Mouse (Mus musculus) adipocyte (in vitro differentiated cells): ENCODE results near the gene Pygo2.
A peak's percentile ranks its signal among the peaks of the same experiment; 100 is the strongest.

Experiments used
- DNase-seq: peaks from one replicate; pipeline ENCODE4 v3.0.0-alpha.2; 2016; ENCODE audit warnings: low spot score

The Pygo2 gene

DNA sequence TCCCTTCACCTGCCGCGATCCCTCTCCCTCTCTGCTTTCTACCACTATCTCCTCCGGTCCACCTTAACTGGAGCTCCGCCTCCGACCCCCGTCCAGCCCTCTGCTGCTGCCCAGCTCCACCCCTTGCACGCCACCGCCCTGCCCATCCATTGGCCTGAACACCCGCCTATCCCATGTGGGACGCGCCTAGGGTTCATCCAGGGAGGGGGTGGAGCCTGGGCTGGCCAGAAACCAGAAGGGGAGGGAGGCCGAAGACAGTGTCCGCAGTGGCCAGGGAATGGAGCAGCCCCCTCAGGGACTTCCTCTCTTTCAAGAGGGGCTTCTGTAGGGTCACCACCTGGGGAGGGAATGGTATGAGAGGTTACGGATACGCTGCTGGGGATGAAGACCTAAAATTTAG, 36.4 kb upstream of the Pygo2 start:
- peak; percentile 99 for DNase-seq

DNA sequence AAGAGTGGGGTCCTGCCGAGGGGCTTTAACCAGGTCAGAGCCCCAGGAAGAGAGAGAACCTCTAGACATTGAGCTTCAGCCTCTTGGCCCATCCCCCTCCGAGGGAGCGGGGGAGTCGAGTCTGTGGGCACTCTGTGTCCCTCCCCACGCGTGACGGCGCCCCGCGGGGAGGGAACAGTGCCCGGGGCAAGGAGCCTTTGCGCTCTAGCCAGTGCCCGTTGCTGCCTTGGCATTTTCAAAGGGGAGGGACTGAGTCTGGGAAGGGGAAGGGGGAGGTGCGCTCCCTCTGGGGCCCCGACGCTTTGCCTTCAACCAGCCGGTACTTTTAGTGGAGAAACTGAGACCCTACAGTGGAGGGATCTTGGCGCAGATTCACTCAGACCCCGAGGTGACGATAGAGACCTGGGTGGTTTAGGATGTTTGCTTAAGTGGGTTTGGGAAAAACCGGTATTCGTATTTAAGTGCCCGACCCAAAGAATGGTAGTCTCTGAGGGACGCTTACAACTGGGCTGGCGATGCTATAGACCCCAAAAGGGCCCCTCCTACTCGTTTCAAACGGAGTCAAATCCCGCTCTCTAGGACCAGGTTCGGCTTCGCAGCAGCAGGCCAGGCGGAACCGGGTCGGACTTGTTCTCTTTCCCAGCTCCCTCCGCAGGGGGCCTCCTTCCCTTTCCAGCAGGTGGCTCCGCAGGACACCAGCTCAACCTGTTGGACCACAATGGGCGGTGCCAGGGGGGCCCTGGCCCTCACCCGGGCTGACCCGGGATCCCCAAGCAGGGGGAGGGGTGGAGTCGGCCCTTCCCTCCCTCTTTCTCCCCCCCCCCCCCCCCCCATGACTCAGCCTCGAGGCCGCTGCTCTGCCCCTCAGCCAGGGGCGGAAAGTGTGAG, 35.8 kb upstream of the Pygo2 start, which contains the start of gene Zbtb7b:
Zbtb7b (minus strand) TSS at position 771 of the 888 bp plus-strand sequence.
- peak; percentile 96 for DNase-seq

GRCm38 (mm10) chr3:89394894-89395256, 35.1 kb upstream of the Pygo2 start:
- DNase-seq = peak; percentile 95

DNA sequence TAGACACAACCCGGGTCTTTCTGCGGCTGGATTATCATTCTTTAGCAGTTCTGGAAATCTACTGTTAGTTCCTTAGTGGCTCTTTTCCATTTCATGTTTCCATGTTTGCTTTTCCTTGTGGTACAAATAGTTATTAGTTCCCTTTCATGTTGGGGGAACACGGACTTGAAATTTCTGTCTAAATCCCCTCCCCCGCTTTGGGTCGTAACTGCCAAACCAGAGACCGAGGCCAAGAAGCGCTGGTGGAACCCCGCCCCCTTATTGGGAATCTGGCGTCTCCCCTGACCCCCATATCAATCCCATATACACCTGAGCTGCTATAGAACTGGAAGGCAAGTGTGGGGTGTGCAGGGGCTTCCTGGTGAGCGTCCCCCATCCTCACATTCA, 34.6 kb upstream of the Pygo2 start:
- peak; percentile 61 for DNase-seq

- peak; percentile 85 for DNase-seq
These were observed 34.0 kb upstream of the Pygo2 start for GRCm38 (mm10) chr3:89395806-89396653.

GRCm38 (mm10) chr3:89396654-89397005, 33.4 kb upstream of the Pygo2 start:
- DNase-seq = no peak

DNA sequence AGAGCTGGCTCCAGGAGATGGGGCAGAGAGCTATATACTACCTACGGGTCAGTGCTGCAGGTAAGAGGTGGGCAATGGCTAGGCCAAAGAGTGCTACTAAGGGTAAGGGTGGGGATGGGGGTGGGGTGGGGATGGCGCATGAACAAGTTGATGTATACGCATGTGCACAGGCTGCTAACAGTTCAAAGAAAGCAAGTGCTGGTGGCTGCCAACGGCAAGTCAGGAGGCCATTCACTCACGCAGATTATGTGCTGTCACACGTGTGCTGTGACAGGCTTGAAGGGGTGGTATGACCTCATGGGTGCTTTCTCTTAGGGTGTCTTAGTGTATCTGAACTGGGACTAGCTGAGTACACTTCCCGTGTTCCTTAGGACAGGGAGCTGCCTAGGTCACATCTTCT, 28.7 kb upstream of the Pygo2 start:
- DNase-seq = no peak

DNA sequence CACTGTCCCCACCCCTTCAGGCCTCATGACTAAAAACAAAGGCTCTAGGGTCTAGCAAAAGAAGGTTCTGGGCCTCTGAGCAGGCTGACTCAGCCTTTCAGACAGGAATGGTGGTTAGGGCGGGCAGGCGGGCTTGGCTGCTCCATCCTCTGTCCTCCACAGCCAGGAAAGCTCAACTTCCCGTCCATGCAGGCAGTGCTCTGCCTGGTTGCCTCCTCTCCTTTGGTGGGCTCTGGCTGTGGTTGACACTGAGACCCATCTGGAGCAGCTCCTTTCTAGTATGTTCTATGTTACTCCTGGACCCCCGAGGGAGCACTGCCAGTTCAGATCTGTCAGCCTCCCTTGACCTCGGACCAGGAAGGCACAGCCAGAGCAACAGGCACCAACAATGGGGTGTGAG, 27.3 kb upstream of the Pygo2 start, which contains the start of gene Lenep:
Lenep (minus strand) TSS at position 101 of the 400 bp plus-strand sequence.
- DNase-seq = no peak

GRCm38 (mm10) chr3:89406887-89407286, 23.1 kb upstream of the Pygo2 start:
- DNase-seq = no peak

GRCm38 (mm10) chr3:89408448-89408847, 21.6 kb upstream of the Pygo2 start:
- DNase-seq = no peak

GRCm38 (mm10) chr3:89409701-89410100, 20.3 kb upstream of the Pygo2 start:
- DNase-seq = peak; percentile 79

- DNase-seq = no peak
These were observed 19.1 kb upstream of the Pygo2 start for GRCm38 (mm10) chr3:89410864-89411263.

DNA sequence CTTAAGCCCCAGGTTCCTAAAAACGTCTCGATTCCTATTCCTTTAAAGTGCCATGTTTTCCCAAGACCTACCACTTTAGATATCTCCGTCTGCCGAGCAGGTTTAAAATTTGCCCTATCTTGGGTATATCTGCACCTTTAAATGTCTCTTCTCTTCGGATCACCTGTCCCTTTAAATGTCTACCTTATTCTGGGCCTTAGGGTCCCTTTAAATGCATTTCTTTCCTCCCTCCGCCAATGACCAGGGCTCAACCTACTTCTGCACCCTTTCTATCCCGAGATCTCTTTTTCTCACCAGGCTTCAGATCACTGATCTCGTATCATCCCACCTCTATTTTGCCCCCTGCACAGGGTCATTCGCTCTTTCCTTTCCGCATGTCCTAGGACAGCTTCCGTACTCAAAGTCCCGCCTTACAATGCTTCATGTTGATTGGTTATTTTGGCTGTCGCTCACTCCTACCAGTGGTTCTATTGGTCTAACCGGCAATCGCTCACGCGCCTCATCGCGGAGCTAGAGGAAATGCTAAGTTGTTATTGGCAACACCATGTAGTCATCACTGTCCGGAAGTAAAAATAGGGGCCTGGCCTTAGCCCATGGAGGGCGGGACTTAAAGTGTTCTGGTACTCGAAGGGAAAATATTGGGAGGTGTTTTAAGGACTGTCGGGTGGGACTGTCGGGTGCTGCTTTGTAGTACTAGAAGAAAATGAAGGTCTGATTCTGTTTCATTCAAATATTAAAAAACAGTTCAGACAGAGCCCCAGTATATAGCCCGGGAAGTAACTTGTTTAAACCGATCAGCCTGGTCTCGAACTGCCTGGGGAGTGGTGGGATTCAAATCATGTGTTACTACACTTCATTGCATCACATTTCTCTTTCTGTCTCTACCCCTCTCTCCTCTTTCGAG, 18.3 kb upstream of the Pygo2 start, which contains the start of gene Flad1:
Flad1 (minus strand) TSS at position 381 of the 904 bp plus-strand sequence.
- peak; percentile 100 for DNase-seq

DNA sequence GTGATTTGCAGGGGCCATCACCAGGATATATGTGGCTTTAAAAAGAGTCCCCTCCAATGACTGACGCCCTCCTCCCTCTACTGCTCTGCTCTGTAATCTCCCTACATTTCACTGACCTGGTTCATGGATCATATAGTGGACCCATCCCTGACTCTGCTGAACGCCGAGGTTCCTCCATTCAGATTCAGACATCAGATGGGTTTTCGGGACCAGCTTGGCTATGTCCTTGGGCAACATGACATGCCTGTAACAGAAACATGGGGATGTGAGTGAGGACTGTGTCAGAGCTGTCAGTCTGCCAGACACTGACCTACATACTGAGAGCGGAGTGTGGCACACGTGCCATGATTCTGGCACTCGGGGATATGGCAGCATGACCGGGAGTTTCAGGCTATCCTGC, 13.9 kb upstream of the Pygo2 start:
- DNase-seq = no peak

DNA sequence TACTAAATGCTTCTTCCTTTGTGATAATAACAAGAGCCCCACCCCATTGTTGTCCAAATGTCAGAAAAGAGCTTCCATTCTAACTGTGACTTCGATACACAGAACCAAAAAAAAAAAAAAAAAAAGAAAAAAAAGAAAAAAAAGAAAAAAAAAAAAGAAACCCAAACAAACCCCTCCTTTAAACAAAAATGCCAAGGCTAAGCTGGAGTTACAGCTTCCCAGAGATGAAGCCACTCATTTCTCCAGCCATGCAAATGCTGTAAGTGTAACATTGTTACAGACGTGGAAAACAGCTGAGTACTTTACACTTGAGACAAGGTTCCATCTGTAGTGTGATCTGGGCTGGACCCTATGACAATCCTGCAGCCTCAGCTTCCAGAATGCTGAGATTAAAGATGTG, 12.9 kb upstream of the Pygo2 start:
- no peak for DNase-seq

DNA sequence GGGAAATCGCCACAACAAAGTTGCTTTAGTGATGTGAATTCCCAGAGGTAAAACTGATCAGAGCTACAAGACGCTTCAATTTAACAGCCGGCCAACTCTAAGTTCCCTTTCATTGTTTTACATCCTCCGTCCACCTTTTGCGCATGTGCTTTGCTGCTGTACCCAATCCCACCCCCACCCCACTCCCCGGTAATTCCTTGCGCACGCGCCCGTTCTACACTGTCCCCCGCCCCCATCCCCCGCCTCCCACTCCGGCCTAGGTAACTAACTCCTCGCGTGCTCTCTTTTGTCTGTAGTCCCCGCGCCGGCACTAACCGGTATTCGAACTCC, 12.2 kb upstream of the Pygo2 start:
- no peak for DNase-seq

GRCm38 (mm10) chr3:89418170-89418860, 11.7 kb upstream of the Pygo2 start, which contains the start of the genes Cks1b and Shc1:
TSS of gene Cks1b (minus strand) at chr3:89418383.
TSS of gene Shc1 (plus strand) at chr3:89418443.
- DNase-seq = peak; percentile 100

- peak; percentile 95 for DNase-seq
These were observed 11.2 kb upstream of the Pygo2 start for GRCm38 (mm10) chr3:89418861-89419250.

- peak; percentile 93 for DNase-seq
These were observed 10.4 kb upstream of the Pygo2 start for GRCm38 (mm10) chr3:89419571-89419970.

DNA sequence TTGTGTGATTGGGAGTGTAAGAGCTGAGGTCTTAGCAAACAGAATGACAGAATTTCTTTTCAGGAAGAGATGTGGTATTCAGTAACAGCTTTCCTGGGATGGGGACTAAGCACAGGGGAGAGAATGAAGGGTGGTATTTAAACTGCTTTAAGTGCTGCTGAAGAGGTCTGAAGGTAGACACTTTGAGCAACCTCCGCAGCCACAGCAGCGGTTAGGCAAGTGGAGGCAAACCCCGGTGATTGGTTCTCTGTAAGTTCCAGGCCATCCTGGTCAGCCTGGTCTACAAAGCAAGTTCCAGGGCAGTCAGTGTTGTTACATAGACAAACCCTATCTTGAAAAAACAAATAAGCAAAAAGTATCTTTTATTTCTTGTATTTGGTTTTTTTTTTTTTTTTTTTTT, 10.0 kb upstream of the Pygo2 start:
- DNase-seq = no peak

DNA sequence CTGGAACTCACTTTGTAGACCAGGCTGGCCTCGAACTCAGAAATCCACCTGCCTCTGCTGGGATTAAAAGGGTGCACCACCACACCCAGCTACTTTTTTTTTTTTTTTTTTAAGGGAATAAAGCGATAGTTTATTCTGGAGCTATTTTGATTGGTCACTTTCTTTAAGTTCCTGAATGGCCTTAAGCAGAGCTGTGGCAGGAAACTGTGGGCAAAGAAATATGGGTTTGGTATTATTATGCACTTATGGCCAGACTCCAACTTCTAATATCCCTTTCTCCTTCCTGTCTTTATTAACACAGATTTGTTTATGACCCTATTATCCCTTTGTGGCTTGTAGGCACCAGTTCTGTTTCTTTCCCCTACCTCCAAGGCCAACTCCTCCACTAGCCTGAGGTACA, 9.6 kb upstream of the Pygo2 start:
- DNase-seq = no peak
